Mouse (Mus musculus): Measurements from ENCODE around the gene Arrdc2. TPM values are rescaled to one million over a fixed set of nuclear protein-coding genes. Genes with fewer than 3 reads are reported as not detected.

Gene Arrdc2
- total RNA-seq (2014; fragmentation: Nextera tagmentation) (27.6 and 29.1 TPM in 2 replicates), total RNA-seq (2017) (8.0 and 11.8 TPM in 2 replicates)

DNA sequence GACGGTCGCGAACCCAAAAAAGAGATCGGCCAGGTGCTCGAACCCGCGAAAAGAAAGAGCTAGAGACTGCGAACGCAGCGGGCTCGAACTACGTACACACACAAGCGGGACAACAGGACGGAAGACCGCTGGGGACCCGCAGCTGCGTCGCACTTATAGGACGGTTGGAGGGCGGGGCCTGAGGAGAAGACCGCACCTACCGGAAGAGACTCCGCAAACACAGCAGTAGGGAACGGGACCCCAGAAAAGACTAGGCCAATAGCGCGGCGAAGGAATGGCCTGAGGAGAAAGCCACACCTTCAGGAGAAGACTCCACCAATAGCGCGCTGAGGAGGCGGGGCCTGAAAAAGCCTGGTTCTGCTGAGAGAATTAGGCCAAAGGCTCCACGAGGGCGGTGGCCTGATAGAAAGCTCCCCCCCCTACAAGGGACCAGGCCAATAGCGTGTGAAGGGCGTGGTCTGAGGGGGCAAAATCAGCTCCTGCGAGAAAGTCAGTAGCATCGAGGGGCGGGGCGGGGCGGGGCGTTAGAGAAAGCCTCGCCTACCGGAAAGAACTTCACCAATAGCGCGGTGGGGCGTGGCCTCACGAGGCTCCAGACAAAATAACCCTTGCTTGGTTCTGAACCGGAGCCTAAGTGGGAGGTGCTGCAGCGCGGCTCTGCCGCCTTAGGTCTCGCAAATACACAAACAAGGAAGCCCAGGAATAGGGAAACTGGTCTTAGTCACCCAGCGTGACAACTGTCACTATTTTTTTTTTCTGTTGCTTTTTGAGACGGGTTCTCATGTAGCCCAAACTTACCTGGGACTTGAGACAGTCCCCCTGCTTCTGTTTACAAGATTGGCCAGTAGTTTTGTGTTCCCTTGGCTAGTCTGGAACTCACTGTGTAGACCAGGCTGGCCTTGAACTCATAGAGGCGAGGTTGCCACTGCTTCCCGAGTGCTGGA lies at the start of gene Arrdc2:
Gene Arrdc2, minus strand, starts transcription at position 313 of the 944 bp plus-strand sequence.
- ATAC-seq (replicated peaks; ENCODE audit: low FRiP score, low TSS enrichment, poor library complexity, severe bottlenecking): peak; percentile 85

DNA sequence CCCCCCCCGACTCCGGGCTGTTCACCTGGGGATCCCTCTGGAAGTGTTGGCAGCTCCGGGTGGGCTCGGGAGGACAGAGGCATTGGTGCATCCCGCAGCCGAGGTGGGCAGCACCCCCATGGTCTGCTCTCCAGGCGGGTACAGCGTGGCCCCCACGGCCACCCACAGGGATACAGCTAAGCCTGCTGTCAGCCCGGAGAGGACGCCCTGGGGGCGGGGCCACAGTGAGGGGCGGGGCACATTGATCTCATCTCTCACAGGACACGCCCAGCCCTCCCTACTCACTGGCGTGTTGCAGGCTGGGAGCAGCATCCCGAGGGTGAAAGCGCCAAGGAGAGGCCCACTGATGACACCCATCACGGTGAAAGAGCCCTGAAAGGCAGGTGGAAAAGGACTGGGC lies 48.1 kb upstream of the Arrdc2 start:
- peak; percentile 59; the same call in 1 of the 2 replicates for ATAC-seq (replicated peaks; ENCODE audit: low FRiP score, low TSS enrichment, poor library complexity, severe bottlenecking)

DNA sequence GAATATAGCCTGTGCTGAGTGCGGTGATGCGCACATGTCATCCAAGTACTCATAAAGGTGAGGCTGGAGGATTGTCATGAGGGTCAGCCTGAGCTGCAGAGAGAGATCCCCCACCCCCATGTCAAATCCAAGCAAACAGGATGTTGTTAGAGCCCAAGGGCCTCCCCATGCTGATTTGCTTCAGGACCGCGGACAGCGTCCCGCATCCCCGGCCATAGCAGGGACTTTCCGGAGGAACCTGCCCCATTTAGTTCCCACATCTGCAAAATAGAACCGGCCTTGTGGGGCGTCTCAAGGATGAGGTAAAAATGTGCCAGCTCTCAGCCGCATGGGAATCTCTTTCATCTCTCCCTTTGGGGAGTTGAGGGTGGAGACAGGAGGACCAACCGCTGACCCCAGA lies 46.1 kb upstream of the Arrdc2 start:
- ATAC-seq (replicated peaks; ENCODE audit: low FRiP score, low TSS enrichment, poor library complexity, severe bottlenecking): no peak

DNA sequence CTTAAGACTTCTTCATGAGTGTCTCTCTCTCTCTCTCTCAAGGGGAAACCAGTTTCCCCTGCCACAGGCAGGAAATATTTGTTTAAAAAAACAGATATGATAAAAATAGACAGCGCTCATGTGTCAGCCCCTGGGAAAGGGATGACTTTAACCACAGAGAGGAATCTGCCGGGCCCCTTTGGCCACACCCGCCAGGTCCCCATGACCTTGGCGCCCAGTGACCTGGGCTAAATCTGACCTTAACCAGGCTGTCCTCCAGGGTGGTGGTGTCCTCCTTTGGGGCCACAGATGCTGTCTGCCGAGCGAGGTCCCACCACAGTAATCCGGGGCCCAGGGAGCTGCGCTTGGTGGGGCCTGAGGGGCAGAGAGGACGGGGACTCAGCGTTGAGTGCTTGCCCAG lies 45.2 kb upstream of the Arrdc2 start:
- ATAC-seq (replicated peaks; ENCODE audit: low FRiP score, low TSS enrichment, poor library complexity, severe bottlenecking): no peak

DNA sequence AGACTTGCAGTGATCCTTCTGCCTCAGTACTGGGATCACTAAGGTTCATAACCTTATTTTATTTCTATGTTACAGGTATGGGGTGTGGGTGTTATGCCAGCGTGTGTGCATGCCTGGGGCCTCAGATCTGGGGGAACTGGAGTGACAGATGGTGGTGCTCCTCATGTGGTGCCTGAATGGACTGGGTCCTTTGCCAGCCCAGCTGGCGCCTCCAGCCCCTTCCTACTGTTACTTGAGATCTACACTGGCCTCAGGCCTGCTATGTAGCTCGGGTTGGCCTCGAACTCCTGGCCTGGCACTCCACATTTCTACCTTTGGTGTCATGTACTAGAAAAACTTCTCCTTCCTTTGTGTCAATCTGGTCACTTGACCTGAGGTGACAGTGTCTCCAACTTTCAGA lies 44.7 kb upstream of the Arrdc2 start:
- no peak for ATAC-seq (replicated peaks; ENCODE audit: low FRiP score, low TSS enrichment, poor library complexity, severe bottlenecking)

DNA sequence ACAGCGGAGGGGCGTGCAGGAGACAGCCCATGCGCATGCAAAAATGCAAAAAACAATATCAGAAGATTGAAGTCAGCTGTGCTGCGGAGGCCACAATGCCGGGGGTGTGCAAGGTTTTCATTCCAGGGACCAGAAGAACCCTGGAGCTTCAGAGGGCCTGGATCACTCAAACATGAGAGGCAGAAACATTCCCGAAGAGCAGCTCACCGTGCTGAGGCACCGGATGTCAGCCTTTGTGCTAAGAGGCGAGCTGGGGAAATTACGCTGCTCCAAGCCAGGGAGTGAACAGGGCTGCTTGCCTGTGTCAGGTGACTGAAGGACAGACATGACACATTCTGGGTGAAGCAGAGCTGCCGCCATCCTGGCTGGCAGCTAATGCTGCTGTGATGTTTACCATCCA lies 41.0 kb upstream of the Arrdc2 start:
- no peak for ATAC-seq (replicated peaks; ENCODE audit: low FRiP score, low TSS enrichment, poor library complexity, severe bottlenecking)

DNA sequence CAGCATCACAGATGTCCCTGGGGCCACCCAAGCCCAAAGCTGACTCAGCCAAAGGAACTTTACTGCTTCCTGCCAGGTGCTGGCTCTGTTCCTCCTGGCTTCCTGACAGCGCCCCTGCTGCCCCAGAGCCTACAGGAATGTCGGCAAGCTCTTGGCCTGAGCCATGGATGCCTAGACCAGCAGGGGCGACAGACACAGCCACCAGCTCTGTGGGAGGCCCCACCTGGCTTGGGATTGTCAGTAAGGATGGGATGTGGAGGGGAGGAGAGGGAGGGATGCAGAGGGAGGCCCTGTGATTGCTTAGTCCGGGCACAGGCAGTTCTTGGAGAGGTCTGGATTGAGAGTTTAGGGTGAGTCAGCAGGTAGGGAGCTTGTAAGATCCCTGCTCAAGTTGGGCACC lies 40.6 kb upstream of the Arrdc2 start:
- no peak for ATAC-seq (replicated peaks; ENCODE audit: low FRiP score, low TSS enrichment, poor library complexity, severe bottlenecking)

DNA sequence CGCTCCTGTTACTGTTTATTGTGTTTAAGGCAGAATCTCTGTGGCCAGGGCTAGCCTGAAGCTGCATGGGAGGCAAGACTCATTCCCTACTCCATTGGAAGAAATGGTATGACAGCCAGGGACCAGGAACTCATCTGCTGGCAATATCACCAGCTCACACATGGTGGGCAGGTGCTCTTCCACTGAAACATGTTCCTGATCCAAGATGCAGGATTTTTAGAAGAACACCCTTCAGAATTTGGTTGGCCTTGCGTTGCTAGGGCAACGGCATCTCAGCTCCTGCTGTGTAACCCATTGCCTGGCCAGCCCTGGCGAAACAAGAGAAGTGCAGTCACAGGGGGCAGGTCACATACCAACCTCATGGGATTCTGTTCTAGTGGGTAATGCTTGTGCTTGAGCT lies 40.0 kb upstream of the Arrdc2 start:
- ATAC-seq (replicated peaks; ENCODE audit: low FRiP score, low TSS enrichment, poor library complexity, severe bottlenecking): no peak

DNA sequence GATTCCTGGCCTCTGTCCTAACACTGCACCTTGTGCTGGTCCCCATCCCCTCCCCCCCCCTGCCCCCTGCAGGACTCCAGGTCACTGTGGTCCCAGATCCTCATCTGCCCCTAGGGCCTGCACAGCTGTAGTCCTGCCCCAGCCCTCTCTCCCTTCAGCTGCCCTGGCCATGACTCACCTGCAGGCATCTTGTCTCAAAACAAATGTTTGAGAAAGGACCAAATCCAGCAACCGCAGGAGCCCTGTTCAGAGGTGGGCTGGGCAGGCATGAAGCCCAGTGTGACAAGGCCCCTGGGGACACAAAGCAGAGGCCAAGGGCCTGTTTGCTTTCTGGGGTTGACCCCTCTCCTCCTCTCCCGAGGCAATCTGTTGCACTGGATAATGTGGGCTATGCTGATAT lies 38.7 kb upstream of the Arrdc2 start:
- ATAC-seq (replicated peaks; ENCODE audit: low FRiP score, low TSS enrichment, poor library complexity, severe bottlenecking): no peak

DNA sequence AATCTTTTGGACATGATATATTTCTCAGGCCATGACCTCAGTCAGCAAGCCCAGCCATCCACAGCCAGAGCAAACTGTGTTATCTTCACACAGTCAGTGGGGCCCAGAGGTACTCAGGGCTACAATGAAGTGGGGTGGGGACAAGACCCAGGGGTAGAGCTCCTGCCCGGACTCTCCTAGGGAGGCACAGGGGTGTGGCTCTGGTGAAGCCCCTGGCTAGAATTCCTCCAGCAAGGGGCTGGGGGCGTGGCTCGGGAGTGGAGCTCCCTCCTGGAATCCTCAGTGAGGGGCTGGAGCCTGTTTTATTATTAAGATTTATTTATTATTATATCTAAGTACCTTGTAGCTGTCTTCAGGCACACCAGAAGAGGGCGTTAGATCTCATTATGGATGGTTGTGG lies 36.9 kb upstream of the Arrdc2 start:
- no peak for ATAC-seq (replicated peaks; ENCODE audit: low FRiP score, low TSS enrichment, poor library complexity, severe bottlenecking)

DNA sequence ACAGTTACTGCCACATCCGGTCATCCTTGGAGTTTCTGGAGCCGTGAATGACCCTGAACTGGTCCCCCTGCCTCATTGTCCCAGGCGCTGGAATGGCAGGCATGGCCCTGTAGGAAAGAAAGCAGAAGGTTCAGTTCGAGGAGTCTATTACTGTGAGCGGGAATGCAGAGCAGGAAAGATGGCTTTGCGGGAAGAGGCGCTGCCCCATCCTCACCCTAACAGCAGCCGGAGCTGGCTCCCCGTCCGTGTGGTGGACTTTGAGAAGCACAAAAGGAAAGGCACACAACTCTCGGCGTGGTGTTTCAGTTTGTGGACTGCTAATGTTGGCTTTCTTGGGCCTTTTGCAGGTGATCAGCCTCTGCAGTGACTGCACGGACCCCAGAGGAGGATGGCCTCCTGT lies 34.9 kb upstream of the Arrdc2 start:
- ATAC-seq (replicated peaks; ENCODE audit: low FRiP score, low TSS enrichment, poor library complexity, severe bottlenecking): no peak

DNA sequence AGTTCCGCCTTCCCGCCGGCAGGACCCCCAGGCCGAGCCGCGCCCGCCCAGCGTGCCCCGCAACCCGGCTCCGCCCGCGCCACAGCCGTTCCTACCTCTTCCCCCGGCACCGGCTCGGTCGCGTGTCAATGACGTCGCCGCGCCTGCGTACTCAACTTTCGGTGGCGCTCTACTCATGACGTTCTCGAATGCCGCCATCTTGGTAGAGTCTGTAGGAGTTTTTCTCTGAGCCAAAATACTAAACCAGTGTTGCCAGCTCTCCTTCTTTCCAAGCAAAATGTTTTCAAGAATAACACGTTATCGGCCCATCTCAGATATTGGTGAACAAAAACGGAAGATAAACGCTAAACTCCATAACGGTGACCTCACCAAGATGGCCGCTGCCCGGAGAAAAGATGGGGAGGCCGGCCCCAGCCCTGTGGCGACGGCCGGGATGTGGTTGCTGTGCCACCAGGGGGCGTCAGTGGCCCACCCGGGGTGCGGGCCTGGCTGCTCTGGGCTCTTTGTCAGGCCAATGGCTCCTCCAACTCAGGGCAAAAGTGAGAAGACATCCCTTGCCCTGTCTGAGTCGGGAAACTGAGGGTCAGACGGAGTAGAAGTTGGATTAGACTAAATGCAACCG lies 34.0 kb upstream of the Arrdc2 start, which contains the start of gene Ccdc124:
Gene Ccdc124, minus strand, starts transcription at position 572 of the 622 bp plus-strand sequence.
- ATAC-seq (replicated peaks; ENCODE audit: low FRiP score, low TSS enrichment, poor library complexity, severe bottlenecking): peak; percentile 74

DNA sequence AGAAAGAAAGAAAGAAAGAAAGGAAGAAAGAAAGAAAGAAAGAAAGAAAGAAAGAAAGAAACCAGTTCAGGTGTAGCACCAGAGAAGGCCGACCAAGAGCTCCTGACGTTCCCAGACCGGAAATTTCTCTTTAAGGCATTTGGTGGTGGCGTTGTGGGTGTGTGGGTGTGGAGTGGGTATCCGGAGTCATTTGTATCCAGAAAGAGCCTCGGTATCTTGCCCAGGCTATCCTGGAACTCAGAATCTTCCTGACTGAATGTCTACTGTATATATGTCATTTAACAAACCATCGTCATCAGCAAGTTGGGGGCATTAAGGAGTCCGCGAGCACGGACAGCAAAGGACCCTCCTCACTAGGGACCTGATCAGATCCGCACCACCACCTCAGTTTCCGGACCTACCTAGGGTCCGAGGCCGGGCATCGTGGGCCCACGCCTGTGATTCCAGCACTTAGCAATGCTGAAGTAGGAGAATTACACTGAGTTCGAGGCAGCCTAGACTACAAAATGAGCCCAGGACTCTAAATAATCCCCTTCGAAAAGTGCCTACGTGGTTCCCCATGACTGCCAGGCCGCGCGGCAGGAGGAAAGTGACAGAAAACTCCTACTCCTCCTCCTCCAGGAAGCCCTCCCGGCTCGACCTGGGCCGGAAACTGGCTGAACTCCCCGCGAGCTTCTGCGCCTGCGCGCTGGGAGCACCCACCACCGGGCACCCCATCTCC lies 33.3 kb upstream of the Arrdc2 start:
- ATAC-seq (replicated peaks; ENCODE audit: low FRiP score, low TSS enrichment, poor library complexity, severe bottlenecking): no peak

DNA sequence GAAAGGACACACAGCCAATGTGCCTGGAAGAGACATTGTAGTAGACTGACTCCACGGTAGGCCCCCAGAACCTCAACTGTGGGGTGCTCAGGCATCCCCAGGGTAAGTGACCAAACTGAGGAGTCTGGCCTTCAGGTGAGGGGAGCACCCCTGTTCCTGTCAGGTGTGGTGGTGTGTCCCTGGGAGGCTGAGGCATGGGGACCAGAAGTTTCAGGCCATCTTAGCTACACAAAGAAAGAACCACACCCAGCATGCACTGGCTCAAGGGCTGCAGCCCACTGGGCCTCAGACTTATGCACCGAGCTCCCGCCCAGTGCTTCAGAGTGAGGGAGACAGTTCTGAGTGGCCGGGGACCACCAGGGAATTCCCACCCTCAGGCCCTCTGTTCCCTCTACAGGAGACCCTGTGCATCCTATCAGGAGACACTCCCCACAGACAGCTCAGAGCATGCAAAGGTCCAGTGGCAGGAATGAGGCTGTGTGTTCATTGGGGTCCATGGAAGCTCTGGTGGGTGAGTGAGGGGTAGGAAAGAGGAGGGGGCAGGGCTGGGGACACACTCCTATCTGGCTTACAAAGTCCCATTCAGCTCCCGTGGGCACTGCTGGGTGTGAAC lies 31.8 kb upstream of the Arrdc2 start:
- ATAC-seq (replicated peaks; ENCODE audit: low FRiP score, low TSS enrichment, poor library complexity, severe bottlenecking): no peak

DNA sequence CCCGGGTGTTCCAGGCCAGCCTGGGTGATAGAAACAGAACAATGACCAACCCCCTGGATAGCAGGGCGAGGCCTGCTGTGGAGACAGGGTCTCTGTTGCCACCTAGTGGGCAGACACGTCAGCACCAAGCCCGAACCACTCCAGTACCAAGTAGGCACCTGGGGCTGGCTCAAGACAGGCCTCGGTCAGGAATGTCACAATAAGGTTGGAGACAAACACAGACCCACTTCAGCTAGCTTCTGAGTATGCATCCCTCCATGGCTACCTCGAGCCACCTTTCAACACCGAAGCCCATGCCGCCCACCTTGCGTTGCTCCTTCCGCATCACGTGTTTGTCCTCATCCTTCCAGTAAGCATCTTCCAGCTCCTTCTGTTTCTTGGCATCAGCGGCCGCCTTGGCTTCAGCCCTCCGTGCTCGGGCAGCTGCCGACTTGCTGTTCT lies 30.1 kb upstream of the Arrdc2 start:
- peak; percentile 46 for ATAC-seq (replicated peaks; ENCODE audit: low FRiP score, low TSS enrichment, poor library complexity, severe bottlenecking)

DNA sequence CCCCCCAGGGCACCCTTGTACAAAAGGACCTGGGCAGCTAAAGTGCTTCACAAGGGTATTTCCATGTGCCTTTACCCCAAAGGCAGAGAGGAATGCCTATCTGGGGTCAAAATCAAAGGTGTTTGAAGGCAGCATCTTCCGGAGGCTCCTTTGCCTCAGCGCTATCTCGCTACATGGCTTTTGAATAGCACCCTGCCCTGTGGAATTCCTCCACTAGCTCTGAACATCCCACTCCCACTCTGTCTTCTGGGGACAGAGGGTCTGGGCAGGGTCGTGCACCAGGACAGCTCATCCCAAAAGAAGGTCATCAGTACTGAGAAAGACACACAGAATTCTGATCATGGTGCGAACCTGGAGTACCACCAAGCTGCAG lies 29.7 kb upstream of the Arrdc2 start:
- ATAC-seq (replicated peaks; ENCODE audit: low FRiP score, low TSS enrichment, poor library complexity, severe bottlenecking): no peak

DNA sequence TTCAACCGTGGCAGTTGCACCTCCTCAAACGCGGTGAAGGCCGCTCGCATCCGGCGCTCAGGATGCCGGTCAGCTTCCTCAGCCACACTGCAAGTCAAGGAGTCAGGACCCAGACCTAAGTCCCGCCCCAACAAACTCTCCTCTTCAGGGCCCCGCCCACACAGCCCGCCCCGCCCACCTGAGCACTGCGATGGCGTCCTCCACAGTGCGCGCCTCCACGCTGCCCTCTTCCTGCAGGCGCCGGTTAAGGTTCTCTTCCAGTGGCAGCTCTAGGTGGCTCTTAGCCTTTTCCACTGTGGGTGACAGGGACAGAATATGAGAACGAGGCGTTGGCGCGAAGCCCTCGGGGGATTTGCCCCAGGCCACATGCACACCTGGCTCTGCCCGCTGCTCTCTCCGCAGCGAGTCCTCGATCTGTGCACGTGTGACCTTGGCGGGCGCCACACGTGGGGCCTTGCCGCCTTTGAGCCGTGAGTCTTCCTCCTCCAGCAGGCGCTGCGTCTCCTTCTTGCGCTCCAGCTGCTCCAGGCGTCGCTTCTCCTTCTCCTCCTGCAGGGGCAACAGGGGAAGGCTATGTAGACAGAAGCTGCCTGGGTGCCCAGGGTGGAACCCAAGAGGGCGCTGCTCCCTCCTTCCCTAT lies 29.2 kb upstream of the Arrdc2 start:
- peak; percentile 28 for ATAC-seq (replicated peaks; ENCODE audit: low FRiP score, low TSS enrichment, poor library complexity, severe bottlenecking)

DNA sequence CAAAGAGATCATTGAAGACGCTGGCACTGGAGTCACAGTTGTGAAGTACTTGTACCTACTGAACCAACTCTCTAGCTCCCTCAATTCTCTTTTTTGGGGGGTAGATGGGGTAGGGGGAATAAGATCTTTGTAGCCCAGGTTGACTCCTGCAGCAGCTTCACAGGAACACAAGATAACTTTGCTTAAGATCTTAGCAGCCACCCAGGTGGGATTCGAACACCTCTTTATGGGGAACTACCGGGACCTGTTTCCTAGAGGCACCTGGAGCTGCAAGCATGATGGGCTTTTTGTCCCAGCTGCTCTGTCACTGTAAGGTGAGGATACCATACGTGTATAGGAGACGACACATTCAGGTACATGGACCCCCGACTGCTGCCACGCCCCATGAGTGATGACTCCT lies 27.0 kb upstream of the Arrdc2 start:
- no peak for ATAC-seq (replicated peaks; ENCODE audit: low FRiP score, low TSS enrichment, poor library complexity, severe bottlenecking)

DNA sequence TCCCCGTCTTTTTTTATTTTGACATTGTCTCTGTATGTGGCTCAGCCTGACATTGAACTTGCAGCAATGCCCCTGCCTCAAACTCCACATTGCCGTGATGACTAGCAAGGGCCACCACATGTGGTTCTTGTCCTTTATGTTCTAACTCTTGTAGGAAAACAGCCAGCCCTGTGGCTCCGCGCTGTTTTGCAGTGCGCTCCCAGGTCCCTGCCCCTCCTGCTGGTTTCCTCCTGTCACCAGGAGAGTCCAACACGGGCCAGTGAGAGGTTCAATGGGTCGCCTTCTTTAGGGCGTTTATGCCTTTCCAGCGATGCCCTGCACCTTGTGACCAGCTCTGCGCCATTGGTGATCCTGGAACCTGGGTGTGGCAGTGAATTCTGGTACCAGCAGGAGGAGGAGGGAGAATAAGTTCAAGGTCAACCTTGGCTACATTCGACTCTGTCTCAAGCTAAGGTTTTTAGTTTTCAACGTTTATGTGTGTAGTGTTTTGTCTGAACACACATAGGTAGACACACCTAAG lies 26.5 kb upstream of the Arrdc2 start:
- no peak for ATAC-seq (replicated peaks; ENCODE audit: low FRiP score, low TSS enrichment, poor library complexity, severe bottlenecking)
